Mouse (Mus musculus): ENCODE measurements at regions not wholly inside any gene's neighbourhood (a gene's known extent, or its start where the extent isn't known, plus 50 kb on each side); places are given as distances from the start of the nearest gene placed in this dataset.

DNA sequence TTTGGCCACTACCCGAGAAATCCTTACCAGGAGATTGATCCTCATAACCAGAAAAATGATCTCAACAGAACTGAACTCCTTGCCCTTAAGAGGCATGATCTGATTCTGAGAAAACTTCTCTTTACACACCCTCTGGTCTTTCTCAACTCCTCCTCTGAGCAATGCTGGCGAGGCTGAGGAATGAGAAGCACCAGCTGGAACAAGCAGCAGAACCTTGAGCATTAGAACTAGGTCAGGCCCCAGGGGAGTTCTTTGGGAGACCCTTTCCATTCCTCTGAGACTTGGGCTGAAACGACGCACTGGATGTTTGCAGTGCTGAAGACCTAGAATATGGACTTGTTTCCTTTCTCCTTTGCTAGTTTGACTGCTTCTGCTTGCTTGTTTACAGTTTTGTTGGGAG, 224.6 kb upstream of the Ar start:
- peak; percentile 22 to 25 for DNase-seq

DNA sequence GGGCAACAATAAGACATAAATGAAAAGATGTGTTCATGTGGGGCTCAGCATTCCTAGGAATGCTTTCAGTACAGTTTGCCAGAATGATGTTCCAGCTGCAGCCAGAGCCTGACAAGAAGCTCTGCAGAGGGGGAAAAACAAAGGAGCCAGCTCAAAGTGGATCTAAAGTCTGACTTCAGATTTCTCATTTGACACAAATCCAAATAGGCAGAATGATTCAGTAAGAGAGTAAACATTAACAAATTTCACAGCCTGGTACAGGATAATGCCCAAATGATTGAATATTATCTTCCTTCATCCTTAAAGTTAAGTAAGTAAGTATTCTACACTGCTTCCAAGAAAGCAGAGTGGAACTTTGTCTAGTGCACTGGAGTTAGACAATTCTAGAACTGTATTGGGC, 224.2 kb upstream of the Ar start:
- DNase-seq, result peak in 1 of 2 experiments; percentile 42

DNA sequence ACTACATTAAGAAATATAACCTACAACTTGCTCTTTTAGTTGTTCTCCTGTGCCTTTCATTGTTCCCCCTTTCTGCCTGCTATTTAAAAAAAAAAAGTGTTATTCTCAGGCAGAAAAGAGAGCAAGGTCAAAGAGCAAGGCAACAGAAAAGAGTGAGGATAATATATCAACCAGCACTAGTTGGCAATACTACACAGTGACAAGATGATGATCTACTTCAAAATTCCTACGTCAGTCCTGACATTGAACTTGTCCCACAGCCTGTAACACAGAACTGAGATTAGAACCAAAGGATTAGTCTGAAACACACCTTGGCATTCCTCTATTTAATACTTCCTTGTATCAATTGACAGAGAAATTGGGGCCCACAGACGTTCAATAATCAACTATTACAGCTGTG, 222.8 kb upstream of the Ar start:
- peak in 1 of 2 experiments; percentile 41 for DNase-seq

Data from kidney, postnatal 36 days (tissue).